Mouse (Mus musculus): ENCODE data around the gene Cxcl2. TPM values are rescaled to one million over a fixed set of nuclear protein-coding genes. Genes with fewer than 3 reads are reported as not detected.

The Cxcl2 gene
- polyA plus RNA-seq, 1 experiment from 2014 or later, result not detected

- H3K27ac ChIP-seq (replicated peaks), result no peak overlapping the region
- H3K4me2 ChIP-seq (replicated peaks), result no peak overlapping the region
- peaks cover 17% of the 10 kb centered on the region for H3K4me1 ChIP-seq
- no peak overlapping the region for H3K9ac ChIP-seq (replicated peaks)
- 34% methylated on average over 7 of the region's 7 CpGs for WGBS
- ATAC-seq (replicated peaks), result no peak
- peaks cover 4% of the 10 kb centered on the region; the same call in 1 of the 2 replicates for H3K27me3 ChIP-seq
- H3K9me3 ChIP-seq, result no peaks in the 10 kb centered on the region
- no peak overlapping the region for H3K4me3 ChIP-seq
- H3K36me3 ChIP-seq, result no peaks in the 10 kb centered on the region
Observed at GRCm38 (mm10) chr5:90900147-90900546, 3.5 kb upstream of the Cxcl2 start.

- H3K9me3 ChIP-seq, result no peaks in the 10 kb centered on the region
- H3K27me3 ChIP-seq, result peaks cover 4% of the 10 kb centered on the region; the same call in 1 of the 2 replicates
- H3K4me2 ChIP-seq (replicated peaks), result no peak overlapping the region
- ATAC-seq (replicated peaks), result no peak
- H3K4me1 ChIP-seq, result peaks cover 17% of the 10 kb centered on the region
- no peaks in the 10 kb centered on the region for H3K36me3 ChIP-seq
- H3K9ac ChIP-seq (replicated peaks), result no peak overlapping the region
- WGBS, result 63% methylated on average over 7 of the region's 7 CpGs
- no peak overlapping the region for H3K4me3 ChIP-seq
- H3K27ac ChIP-seq (replicated peaks), result no peak overlapping the region
Observed at GRCm38 (mm10) chr5:90900688-90901087, 3.0 kb upstream of the Cxcl2 start.

- peak; percentile 47 for ATAC-seq (replicated peaks)
- Histone ChIP-seq H3K4me2 (replicated peaks) (peak overlapping the region; percentile 66), H3K9me3 (no peaks in the 10 kb centered on the region), H3K27ac (replicated peaks) (no peak overlapping the region), H3K4me3 (peak overlapping the region; percentile 32), H3K36me3 (no peaks in the 10 kb centered on the region), H3K9ac (replicated peaks) (no peak overlapping the region), H3K27me3 (peaks cover 4% of the 10 kb centered on the region; the same call in 1 of the 2 replicates), H3K4me1 (peaks cover 17% of the 10 kb centered on the region)
- 12% methylated on average over 10 of the region's 10 CpGs for WGBS
Observed at GRCm38 (mm10) chr5:90902380-90903260, 1.1 kb upstream of the Cxcl2 start.

GRCm38 (mm10) chr5:90908983-90909382 lies 5.3 kb downstream of the Cxcl2 start:
- WGBS, result 1% methylated on average over 2 of the region's 2 CpGs
- ATAC-seq (replicated peaks), result peak; percentile 79; the same call in 1 of the 2 replicates
- no peak overlapping the region for H3K9ac ChIP-seq (replicated peaks)

GRCm38 (mm10) chr5:90919495-90919894 lies 15.8 kb downstream of the Cxcl2 start:
- H3K4me2 ChIP-seq (replicated peaks), result no peak overlapping the region
- WGBS, result 75% methylated on average over 2 of the region's 2 CpGs
- H3K27me3 ChIP-seq, result no peaks in the 10 kb centered on the region

More at GRCm38 (mm10) chr5:90908983-90909382, 5.3 kb downstream of the Cxcl2 start:
- Histone ChIP-seq H3K36me3 (no peaks in the 10 kb centered on the region), H3K4me3 (no peak overlapping the region), H3K27ac (replicated peaks) (no peak overlapping the region), H3K9me3 (no peaks in the 10 kb centered on the region), H3K4me1 (no peaks in the 10 kb centered on the region), H3K4me2 (replicated peaks) (no peak overlapping the region), H3K27me3 (no peaks in the 10 kb centered on the region)

DNA sequence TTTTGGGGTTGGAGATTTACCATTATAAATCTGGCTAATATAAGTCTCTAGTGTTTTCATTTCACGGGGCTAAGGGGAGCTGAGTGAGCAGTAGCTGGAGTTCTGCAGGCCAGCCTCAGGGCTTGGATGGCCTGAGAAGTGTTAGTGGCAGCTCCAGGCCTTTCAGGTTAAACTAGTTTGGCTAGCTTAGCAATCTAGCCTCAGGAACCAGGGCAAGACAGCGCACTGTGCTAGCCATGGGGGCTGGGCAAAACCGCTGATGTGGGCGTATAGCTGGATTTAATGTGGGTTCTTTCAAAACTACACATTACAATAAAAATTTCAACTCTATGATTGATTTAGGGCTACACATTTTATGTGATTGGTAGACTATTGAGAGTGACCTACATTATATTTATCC lies 19.3 kb downstream of the Cxcl2 start:
- no peak overlapping the region for H3K27ac ChIP-seq (replicated peaks)
- no peaks in the 10 kb centered on the region for H3K27me3 ChIP-seq
- ATAC-seq (replicated peaks), result no peak
- no peak overlapping the region for H3K4me2 ChIP-seq (replicated peaks)
- no peaks in the 10 kb centered on the region for H3K9me3 ChIP-seq
- WGBS, result 92% methylated on average over 4 of the region's 4 CpGs
- H3K4me3 ChIP-seq, result no peak overlapping the region
- no peaks in the 10 kb centered on the region for H3K36me3 ChIP-seq
- H3K4me1 ChIP-seq, result no peaks in the 10 kb centered on the region
- no peak overlapping the region for H3K9ac ChIP-seq (replicated peaks)

More at GRCm38 (mm10) chr5:90919495-90919894, 15.8 kb downstream of the Cxcl2 start:
- H3K9ac ChIP-seq (replicated peaks), result no peak overlapping the region
- no peaks in the 10 kb centered on the region for H3K36me3 ChIP-seq
- no peak overlapping the region for H3K4me3 ChIP-seq
- no peaks in the 10 kb centered on the region for H3K9me3 ChIP-seq
- ATAC-seq (replicated peaks), result no peak
- H3K4me1 ChIP-seq, result no peaks in the 10 kb centered on the region
- H3K27ac ChIP-seq (replicated peaks), result no peak overlapping the region

GRCm38 (mm10) chr5:90930546-90930945 lies 26.9 kb downstream of the Cxcl2 start:
- ATAC-seq (replicated peaks), result peak; percentile 4; the same call in 1 of the 2 replicates
- H3K9me3 ChIP-seq, result no peaks in the 10 kb centered on the region
- peak overlapping the region; percentile 75 for H3K4me3 ChIP-seq
- H3K36me3 ChIP-seq, result no peaks in the 10 kb centered on the region
- WGBS, result 52% methylated on average over 2 of the region's 2 CpGs
- peaks cover 9% of the 10 kb centered on the region for H3K4me1 ChIP-seq
- H3K27ac ChIP-seq (replicated peaks), result peak overlapping the region; percentile 98
- no peaks in the 10 kb centered on the region for H3K27me3 ChIP-seq
- peak overlapping the region; percentile 52 for H3K4me2 ChIP-seq (replicated peaks)
- peak overlapping the region; percentile 93 for H3K9ac ChIP-seq (replicated peaks)

DNA sequence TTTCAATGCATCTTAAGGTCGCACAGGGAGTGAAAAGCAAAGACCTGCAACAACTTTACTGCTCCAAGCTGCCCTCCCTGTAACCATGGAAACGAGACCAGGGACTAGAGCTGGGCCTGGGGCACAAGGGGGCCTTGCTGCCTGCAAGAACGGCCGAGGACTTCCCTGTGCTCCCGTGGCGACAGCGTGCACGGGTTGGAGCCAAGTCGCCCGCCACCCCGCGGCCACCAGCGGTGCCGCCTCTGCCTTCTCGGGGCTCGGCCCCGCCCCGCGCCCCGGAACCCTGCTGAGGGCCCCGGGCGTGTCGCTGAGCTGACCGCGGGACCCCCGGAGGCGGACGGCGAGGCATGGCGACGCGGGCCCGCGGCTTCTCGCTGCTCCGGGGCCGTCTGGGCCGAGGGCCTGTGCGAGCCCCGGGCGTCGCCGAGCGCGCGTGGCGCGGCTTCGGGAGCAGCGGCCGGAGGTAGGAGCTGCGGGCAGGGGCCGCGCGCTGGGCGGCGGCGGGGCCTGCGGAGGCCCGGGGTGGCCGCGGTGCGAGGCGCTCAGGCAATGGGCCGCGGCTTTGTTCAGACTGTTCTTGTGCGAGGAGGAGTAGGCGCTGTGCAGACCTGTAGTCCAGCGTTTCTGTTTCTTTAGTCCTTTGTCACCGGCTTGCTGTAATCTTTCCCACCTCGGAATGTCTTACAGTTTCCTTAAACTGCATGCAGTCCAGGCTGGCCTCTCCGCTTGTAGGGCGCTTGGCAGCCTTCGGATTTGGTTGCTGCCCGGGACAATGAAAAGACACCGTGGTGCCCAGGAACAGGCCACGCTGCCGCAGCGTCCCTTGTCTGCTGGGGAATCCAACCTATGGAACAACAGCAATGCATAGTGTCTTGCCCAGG lies 27.5 kb downstream of the Cxcl2 start, which contains the start of gene Mthfd2l:
Gene Mthfd2l, plus strand, starts transcription at position 147 of the 881 bp plus-strand sequence.
- Histone ChIP-seq H3K9ac (replicated peaks) (peak within 1 kb of the TSS; percentile 93), H3K27me3 (no peaks in the 10 kb centered on the region), H3K4me1 (peaks cover 9% of the 10 kb centered on the region), H3K9me3 (no peaks in the 10 kb centered on the region), H3K4me3 (peak within 1 kb of the TSS; percentile 75), H3K4me2 (replicated peaks) (peak within 1 kb of the TSS; percentile 52), H3K27ac (replicated peaks) (peak within 1 kb of the TSS; percentile 98), H3K36me3 (0 out of 2 replicates have a peak, but pooled peaks cover 4% of the 10 kb centered on the region)
- WGBS, result 1% methylated on average over 68 of the region's 79 CpGs
- ATAC-seq (replicated peaks), result peak; percentile 97

DNA sequence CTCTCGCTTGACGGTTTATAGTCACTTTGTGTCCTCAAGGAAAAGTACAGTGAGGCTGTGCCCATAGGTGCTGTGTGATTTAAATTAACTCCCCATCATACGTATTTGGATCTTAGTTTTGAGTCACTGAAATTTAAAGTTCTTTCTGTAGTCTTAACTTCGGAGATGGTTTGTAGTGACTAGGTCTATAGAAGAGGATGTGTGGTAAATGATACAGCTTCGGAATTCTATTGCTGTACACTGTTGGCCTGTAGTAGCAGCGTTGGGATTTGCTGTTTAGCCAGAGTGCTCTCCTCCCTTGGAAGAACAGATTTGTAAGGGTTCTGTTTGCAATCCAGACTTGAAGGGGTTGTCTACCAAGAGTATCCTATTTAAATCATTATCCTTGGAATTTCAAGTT lies 28.2 kb downstream of the Cxcl2 start:
- H3K4me2 ChIP-seq (replicated peaks), result peak overlapping the region; percentile 52
- peaks cover 9% of the 10 kb centered on the region for H3K4me1 ChIP-seq
- 3% methylated on average over 6 of the region's 6 CpGs for WGBS
- H3K9me3 ChIP-seq, result no peaks in the 10 kb centered on the region
- H3K4me3 ChIP-seq, result peak overlapping the region; percentile 75
- 0 out of 2 replicates have a peak, but pooled peaks cover 4% of the 10 kb centered on the region for H3K36me3 ChIP-seq
- H3K27me3 ChIP-seq, result no peaks in the 10 kb centered on the region
- H3K9ac ChIP-seq (replicated peaks), result peak overlapping the region; percentile 93
- peak; percentile 51 for ATAC-seq (replicated peaks)
- H3K27ac ChIP-seq (replicated peaks), result peak overlapping the region; percentile 98

DNA sequence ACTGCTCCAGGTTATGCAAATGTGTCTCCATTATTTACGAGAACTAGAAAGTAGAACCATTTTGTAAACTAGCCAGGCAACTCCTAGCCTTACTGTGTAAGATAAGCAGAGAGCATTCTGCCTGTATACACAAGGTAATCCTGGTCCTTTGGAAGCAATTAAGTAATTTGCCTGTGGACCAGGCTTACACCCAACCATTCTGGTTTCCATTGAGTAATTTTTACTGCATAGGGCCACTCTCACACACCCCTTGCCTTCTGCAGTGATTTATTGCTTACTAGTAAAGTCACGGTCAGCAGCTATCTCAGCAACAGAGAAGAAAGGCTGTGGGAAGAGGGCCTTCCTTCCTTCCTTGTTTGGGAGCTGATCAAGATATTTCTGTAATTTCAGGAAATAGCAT lies 33.0 kb downstream of the Cxcl2 start:
- Histone ChIP-seq H3K4me3 (no peak overlapping the region), H3K36me3 (0 out of 2 replicates have a peak, but pooled peaks cover 4% of the 10 kb centered on the region), H3K9me3 (no peaks in the 10 kb centered on the region), H3K4me1 (peaks cover 9% of the 10 kb centered on the region), H3K4me2 (replicated peaks) (no peak overlapping the region), H3K9ac (replicated peaks) (no peak overlapping the region), H3K27ac (replicated peaks) (no peak overlapping the region), H3K27me3 (no peaks in the 10 kb centered on the region)
- ATAC-seq (replicated peaks), result no peak
- 78% methylated on average over 2 of the region's 2 CpGs for WGBS

GRCm38 (mm10) chr5:90945453-90945852 lies 41.8 kb downstream of the Cxcl2 start:
- Histone ChIP-seq H3K4me1 (no peaks in the 10 kb centered on the region), H3K9ac (replicated peaks) (no peak overlapping the region), H3K27me3 (no peaks in the 10 kb centered on the region), H3K4me3 (no peak overlapping the region), H3K9me3 (no peaks in the 10 kb centered on the region), H3K27ac (replicated peaks) (no peak overlapping the region), H3K36me3 (no peaks in the 10 kb centered on the region), H3K4me2 (replicated peaks) (no peak overlapping the region)
- WGBS, result 91% methylated on average over 2 of the region's 2 CpGs
- ATAC-seq (replicated peaks), result no peak

DNA sequence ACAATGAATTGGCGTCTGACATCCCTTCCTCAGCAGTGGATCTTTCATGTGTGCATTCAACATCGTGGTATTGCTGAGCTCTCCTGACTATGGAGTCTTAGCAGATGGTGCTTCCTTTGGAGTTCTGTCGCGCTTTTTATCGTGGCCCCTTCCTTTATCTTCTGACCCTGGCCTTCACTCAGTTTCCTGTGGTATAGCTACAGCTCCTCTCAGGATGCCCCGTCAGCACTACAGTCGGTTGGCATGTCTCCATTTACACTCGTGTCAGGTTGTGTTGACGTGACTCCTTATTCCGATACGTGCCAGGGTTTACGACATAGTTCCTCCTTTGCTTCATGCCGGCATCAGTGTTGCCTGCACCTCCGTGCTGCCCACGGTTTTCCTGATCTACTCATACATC lies 45.8 kb downstream of the Cxcl2 start:
- no peaks in the 10 kb centered on the region for H3K27me3 ChIP-seq
- 89% methylated on average over 15 of the region's 15 CpGs for WGBS
- H3K4me3 ChIP-seq, result no peak overlapping the region
- H3K9me3 ChIP-seq, result no peaks in the 10 kb centered on the region
- H3K4me2 ChIP-seq (replicated peaks), result no peak overlapping the region
- no peak for ATAC-seq (replicated peaks)
- H3K27ac ChIP-seq (replicated peaks), result no peak overlapping the region
- no peaks in the 10 kb centered on the region for H3K36me3 ChIP-seq
- no peaks in the 10 kb centered on the region for H3K4me1 ChIP-seq
- no peak overlapping the region for H3K9ac ChIP-seq (replicated peaks)
